Mouse (Mus musculus) forebrain, postnatal 0 days (tissue): ENCODE data around the gene 1700016K19Rik. TPM values are rescaled to one million over a fixed set of nuclear protein-coding genes. Genes with fewer than 3 reads are reported as not detected.

ENCODE experiments used
- ATAC-seq: fragments of 200-750 bp; cut with Nextera tagmentation; 2 replicates; pipeline ENCODE4 v1.8.0; 2017; ENCODE audit warnings: mild to moderate bottlenecking, moderate library complexity
- DNase-seq: peaks from one replicate; pipeline ENCODE4 v3.0.0-alpha.2; 2015
- H3K27ac ChIP-seq: fragments of 300-500 bp; sonication (generic); 2 replicates; pipeline ENCODE4 v1.5.1; 2014; ENCODE audit warnings: low read depth, mild to moderate bottlenecking, antibody characterized with exemption, low read length, moderate library complexity, mixed read lengths
- H3K27me3 ChIP-seq: fragments of 300-500 bp; sonication (generic); 2 replicates; pipeline ENCODE4 v1.6.1; 2014; ENCODE audit warnings: mild to moderate bottlenecking, low read length, mixed read lengths; ENCODE audit not compliant: insufficient read depth
- H3K36me3 ChIP-seq: fragments of 300-500 bp; sonication (generic); 2 replicates; pipeline ENCODE4 v1.6.1; 2014; ENCODE audit warnings: mild to moderate bottlenecking, moderate library complexity; ENCODE audit not compliant: insufficient read depth
- H3K4me1 ChIP-seq: fragments of 300-500 bp; sonication (generic); 2 replicates; pipeline ENCODE4 v1.6.1; 2014; ENCODE audit warnings: antibody characterized with exemption; ENCODE audit not compliant: insufficient read depth
- H3K4me2 ChIP-seq: fragments of 300-500 bp; sonication (generic); 2 replicates; pipeline ENCODE4 v1.6.1; 2014; ENCODE audit warnings: low read depth, mild to moderate bottlenecking, moderate library complexity
- H3K4me3 ChIP-seq: fragments of 300-500 bp; sonication (generic); 2 replicates; pipeline ENCODE4 v1.5.1; 2014; ENCODE audit warnings: low read depth, low read length, mixed read lengths
- H3K9ac ChIP-seq: fragments of 300-500 bp; sonication (generic); 2 replicates; pipeline ENCODE4 v1.6.1; 2014; ENCODE audit warnings: mild to moderate bottlenecking
- H3K9me3 ChIP-seq: fragments of 300-500 bp; sonication (generic); 2 replicates; pipeline ENCODE4 v1.6.1; 2016; ENCODE audit warnings: low read length
- CTCF ChIP-seq: sonication (generic); IDR thresholded peaks from 2 replicates; pipeline ENCODE4 v1.5.1; 2016; ENCODE audit warnings: antibody characterized with exemption, control low read depth, low read depth
- WGBS: fragments of 180-500 bp; shearing (Covaris S2); extraction: QIAGEN DNeasy Blood & Tissue Kit; methylation state at CpG from one replicate; pipeline ENCODE4 v1.1.7; 2014; 5-methylcytosine and 5-hydroxymethylcytosine counted together
- polyA plus RNA-seq: library from polyadenylated mRNA; unstranded; fragments of >200 nt; fragmentation: Nextera tagmentation; extraction: Ambion mirVana; gene quantifications from 2 replicates; pipeline ENCODE4 v1.2.1, GENCODE M21; 2015
- total RNA-seq: library from RNA; depleted of rRNA; stranded (reverse); fragments of >200 nt; gene quantifications from 2 replicates; pipeline ENCODE4 v1.2.3, GENCODE M21; 2014

The 1700016K19Rik gene
- total and polyA plus RNA-seq, 2 experiments from 2014 or later, result 5.0 to 7.7 TPM

GRCm38 (mm10) chr11:75963730-75964475 lies 35.8 kb upstream of the 1700016K19Rik start:
- Histone ChIP-seq H3K4me1 (no peaks in the 10 kb centered on the region; the same call in 1 of the 2 replicates), H3K4me2 (no peak overlapping the region; the same call in 1 of the 2 replicates), H3K27me3 (no peaks in the 10 kb centered on the region), H3K9me3 (no peaks in the 10 kb centered on the region), H3K4me3 (no peak overlapping the region), H3K9ac (no peak overlapping the region), H3K27ac (no peak overlapping the region), H3K36me3 (no peaks in the 10 kb centered on the region)
- DNase-seq (peak; percentile 73), ATAC-seq (peak; percentile 58; the same call in 1 of the 2 replicates)
- WGBS, result 17% methylated on average over 11 of the region's 11 CpGs
- no peak for TF ChIP-seq CTCF

GRCm38 (mm10) chr11:75964476-75964730 lies 35.3 kb upstream of the 1700016K19Rik start:
- H3K36me3 ChIP-seq, result no peaks in the 10 kb centered on the region
- H3K9me3 ChIP-seq, result no peaks in the 10 kb centered on the region
- no peak overlapping the region for H3K4me2 ChIP-seq
- no peak for TF ChIP-seq CTCF
- H3K27ac ChIP-seq, result no peak overlapping the region
- no peaks in the 10 kb centered on the region for H3K27me3 ChIP-seq
- H3K9ac ChIP-seq, result no peak overlapping the region
- ATAC-seq, result no peak
- H3K4me1 ChIP-seq, result no peaks in the 10 kb centered on the region; the same call in 1 of the 2 replicates
- H3K4me3 ChIP-seq, result no peak overlapping the region
- no peak for DNase-seq
- 22% methylated on average over 4 of the region's 4 CpGs for WGBS

- no peak overlapping the region for H3K27ac ChIP-seq
- no peaks in the 10 kb centered on the region for H3K27me3 ChIP-seq
- H3K9me3 ChIP-seq, result no peaks in the 10 kb centered on the region
- no peaks in the 10 kb centered on the region for H3K36me3 ChIP-seq
- WGBS, result 10% methylated on average over 28 of the region's 28 CpGs
- H3K9ac ChIP-seq, result peak overlapping the region; percentile 46; the same call in 1 of the 2 replicates
- ATAC-seq (no peak), DNase-seq (no peak)
- TF ChIP-seq CTCF, result no peak
- H3K4me3 ChIP-seq, result peak overlapping the region; percentile 57
- H3K4me1 ChIP-seq, result no peaks in the 10 kb centered on the region; the same call in 1 of the 2 replicates
- peak overlapping the region; percentile 94 for H3K4me2 ChIP-seq
These were observed 33.9 kb upstream of the 1700016K19Rik start for GRCm38 (mm10) chr11:75965674-75966400.

- H3K4me1 ChIP-seq, result no peaks in the 10 kb centered on the region; the same call in 1 of the 2 replicates
- no peak overlapping the region for H3K27ac ChIP-seq
- peak overlapping the region; percentile 46 for H3K9ac ChIP-seq
- peak; percentile 61 for DNase-seq
- H3K27me3 ChIP-seq, result no peaks in the 10 kb centered on the region
- no peaks in the 10 kb centered on the region for H3K36me3 ChIP-seq
- H3K4me3 ChIP-seq, result peak overlapping the region; percentile 57
- peak; percentile 71 for TF ChIP-seq CTCF
- no peaks in the 10 kb centered on the region for H3K9me3 ChIP-seq
- peak; percentile 58 for ATAC-seq
- peak overlapping the region; percentile 94 for H3K4me2 ChIP-seq
- WGBS, result under 1% methylated on average over 75 of the region's 90 CpGs
These were observed 33.0 kb upstream of the 1700016K19Rik start for GRCm38 (mm10) chr11:75966401-75967372.

- DNase-seq (no peak), ATAC-seq (no peak)
- Histone ChIP-seq H3K9ac (no peak overlapping the region), H3K4me1 (no peaks in the 10 kb centered on the region; the same call in 1 of the 2 replicates), H3K4me3 (no peak overlapping the region), H3K36me3 (no peaks in the 10 kb centered on the region), H3K27ac (no peak overlapping the region), H3K27me3 (no peaks in the 10 kb centered on the region), H3K4me2 (no peak overlapping the region), H3K9me3 (no peaks in the 10 kb centered on the region)
- TF ChIP-seq CTCF, result no peak
- WGBS, result 87% methylated on average over 6 of the region's 6 CpGs
These were observed 31.0 kb upstream of the 1700016K19Rik start for GRCm38 (mm10) chr11:75968761-75969160.

GRCm38 (mm10) chr11:75970629-75971028 lies 29.1 kb upstream of the 1700016K19Rik start:
- DNase-seq (no peak), ATAC-seq (no peak)
- Histone ChIP-seq H3K36me3 (no peaks in the 10 kb centered on the region), H3K4me3 (no peak overlapping the region), H3K27ac (no peak overlapping the region), H3K4me2 (no peak overlapping the region), H3K27me3 (no peaks in the 10 kb centered on the region), H3K9ac (no peak overlapping the region), H3K9me3 (no peaks in the 10 kb centered on the region), H3K4me1 (no peaks in the 10 kb centered on the region; the same call in 1 of the 2 replicates)
- TF ChIP-seq CTCF, result 0 out of 2 replicates have a peak, but pooled peaks have one; percentile 14
- 21% methylated on average over 3 of the region's 3 CpGs for WGBS
